Mouse (Mus musculus) frontal cortex, postnatal 14 days (tissue): ENCODE data around the gene Wdr63.

ENCODE experiments used
- DNase-seq, 2 experiments: peaks; one replicate each; pipeline ENCODE4 v3.0.0; 2022; ENCODE audit warnings: low spot score in 2 of 2

Wdr63 gene

GRCm38 (mm10) chr3:146053082-146053814 lies 54.7 kb downstream of the Wdr63 start:
- no peak for DNase-seq

GRCm38 (mm10) chr3:146051277-146052007 lies 56.5 kb downstream of the Wdr63 start:
- DNase-seq, result no peak

GRCm38 (mm10) chr3:146049951-146050350 lies 58.0 kb downstream of the Wdr63 start:
- no peak for DNase-seq

GRCm38 (mm10) chr3:146047704-146048207 lies 60.2 kb downstream of the Wdr63 start:
- DNase-seq, result peak in 1 of 2 experiments; percentile 5

- DNase-seq, result no peak
Measured at GRCm38 (mm10) chr3:146046076-146046475, 61.9 kb downstream of the Wdr63 start.

GRCm38 (mm10) chr3:146044977-146045376 lies 63.0 kb downstream of the Wdr63 start:
- no peak for DNase-seq

- no peak for DNase-seq
Measured at GRCm38 (mm10) chr3:146041382-146041781, 66.5 kb downstream of the Wdr63 start.

- no peak for DNase-seq
Measured at GRCm38 (mm10) chr3:146039132-146039903, 68.6 kb downstream of the Wdr63 start.

- DNase-seq, result no peak
Measured at GRCm38 (mm10) chr3:146037906-146038305, 70.0 kb downstream of the Wdr63 start.

GRCm38 (mm10) chr3:146032976-146033375 lies 75.0 kb downstream of the Wdr63 start:
- DNase-seq, result no peak

- DNase-seq, result no peak
Measured at GRCm38 (mm10) chr3:146030255-146030836, 77.6 kb downstream of the Wdr63 start.

GRCm38 (mm10) chr3:146029234-146029633 lies 78.7 kb downstream of the Wdr63 start:
- DNase-seq, result no peak

- no peak for DNase-seq
Measured at GRCm38 (mm10) chr3:146028406-146028805, 79.5 kb downstream of the Wdr63 start.

- DNase-seq, result no peak
Measured at GRCm38 (mm10) chr3:146027116-146027515, 80.8 kb downstream of the Wdr63 start.

- DNase-seq, result no peak
Measured at GRCm38 (mm10) chr3:146025499-146025898, 82.4 kb downstream of the Wdr63 start.

- DNase-seq, result no peak
Measured at GRCm38 (mm10) chr3:146024746-146025145, 83.2 kb downstream of the Wdr63 start.

GRCm38 (mm10) chr3:146022232-146022631 lies 85.7 kb downstream of the Wdr63 start:
- DNase-seq, result no peak

GRCm38 (mm10) chr3:146017521-146017920 lies 90.4 kb downstream of the Wdr63 start:
- no peak for DNase-seq

- no peak for DNase-seq
Measured at GRCm38 (mm10) chr3:146016979-146017378, 91.0 kb downstream of the Wdr63 start.

- DNase-seq, result no peak
Measured at GRCm38 (mm10) chr3:146014321-146014720, 93.6 kb downstream of the Wdr63 start.

GRCm38 (mm10) chr3:146013490-146013889 lies 94.4 kb downstream of the Wdr63 start:
- DNase-seq, result no peak
